ENCODE assay signal across 19 mouse cellular contexts in genomic region chr16:9132113-9132512, GRCm38 (mm10).
DNase-seq lines count a peak whose midpoint lies in the region; ATAC-seq and TF ChIP-seq lines count a peak whose summit lies in the region.
"Had no signal": no experiment of that assay in that cellular context is flagged by ENCODE, and none has a peak within 500 bp of the region (broad histone marks: within the 10 kb centered on the region; RNA-seq: fewer than 3 reads in every experiment).

No protein-coding gene starts in this region.

- DNase-seq in heart, adult 2 months: no peak
- peak; percentile 95 for DNase-seq in CH12.LX (ENCODE audit: extremely low read depth)
- DNase-seq in ZHBTc4 (ENCODE audit: low read depth, low spot score): peak; percentile 89
- DNase-seq: cerebellum, adult 8-10 months; embryo, embryonic 11 days; heart, postnatal 36 days; kidney, adult 9 months; lung, postnatal 10 days; retina, postnatal 1 day had no signal

- H3K4me1 ChIP-seq in heart, embryonic 12.5 days (replicated peaks): no peaks in the 10 kb centered on the region
- no peaks in the 10 kb centered on the region for H3K4me1 ChIP-seq in heart, adult 2 months (ENCODE audit: control insufficient read depth, insufficient read depth, low read length)
- H3K4me1 ChIP-seq in CH12.LX (ENCODE audit: control insufficient read depth in 1 of 2, insufficient read depth in 2 of 2): peaks cover 8 to 17% of the 10 kb centered on the region in 2 experiments; a peak in 3 of 4 replicates
- H3K4me1 ChIP-seq in liver, embryonic 15.5 days (replicated peaks): no peaks in the 10 kb centered on the region
- no peaks in the 10 kb centered on the region for H3K4me1 ChIP-seq in forebrain, embryonic 15.5 days
- no peaks in the 10 kb centered on the region for H3K4me1 ChIP-seq in intestine, postnatal 0 days (replicated peaks; ENCODE audit: control insufficient read depth, insufficient read depth, low read length)
- H3K4me1 ChIP-seq: limb, embryonic 12.5 days; neural tube, embryonic 15.5 days had no signal

- in situ Hi-C loops in CH12.LX (cut with MboI; ENCODE audit: low pct_ligation_motif_present, low pct_unique_long_range_greater_than_20kb, low sequenced_read_pairs): no loop called here

- TF ChIP-seq POLR2A in heart, adult 2 months (IDR thresholded peaks at IDR 0.05; ENCODE audit: insufficient read depth, low read depth, low read length): no peak
- no peak for TF ChIP-seq POLR2A in CH12.LX (IDR thresholded peaks at IDR 0.05; ENCODE audit: low read depth, low read length)

- no peaks in the 10 kb centered on the region for H3K27me3 ChIP-seq in heart, embryonic 12.5 days (replicated peaks)
- no peaks in the 10 kb centered on the region for H3K27me3 ChIP-seq in heart, adult 2 months (ENCODE audit: control insufficient read depth, insufficient read depth, low read length)
- no peaks in the 10 kb centered on the region for H3K27me3 ChIP-seq in CH12.LX (replicated peaks)
- no peaks in the 10 kb centered on the region for H3K27me3 ChIP-seq in liver, embryonic 15.5 days
- H3K27me3 ChIP-seq in forebrain, embryonic 15.5 days: no peaks in the 10 kb centered on the region
- H3K27me3 ChIP-seq in intestine, postnatal 0 days (replicated peaks; ENCODE audit: control insufficient read depth, insufficient read depth, low read length): no peaks in the 10 kb centered on the region
- H3K27me3 ChIP-seq: limb, embryonic 12.5 days; neural tube, embryonic 15.5 days had no signal

- intact Hi-C loops in heart, adult 2 months (cut with DNase I): no loop called here

- no peaks in the 10 kb centered on the region for H3K36me3 ChIP-seq in heart, embryonic 12.5 days
- H3K36me3 ChIP-seq in heart, adult 2 months (ENCODE audit: control insufficient read depth, insufficient read depth, low read length): no peaks in the 10 kb centered on the region
- no peaks in the 10 kb centered on the region for H3K36me3 ChIP-seq in CH12.LX (replicated peaks in 1 of 2; ENCODE audit: control insufficient read depth in 1 of 2, insufficient read depth in 1 of 2, low read length in 1 of 2)
- H3K36me3 ChIP-seq in liver, embryonic 15.5 days (replicated peaks): no peaks in the 10 kb centered on the region
- H3K36me3 ChIP-seq in forebrain, embryonic 15.5 days: no peaks in the 10 kb centered on the region
- no peaks in the 10 kb centered on the region for H3K36me3 ChIP-seq in intestine, postnatal 0 days (ENCODE audit: control insufficient read depth, insufficient read depth)
- H3K36me3 ChIP-seq: limb, embryonic 12.5 days; neural tube, embryonic 15.5 days had no signal

- no peak for TF ChIP-seq EP300 in heart, adult 2 months (IDR thresholded peaks at IDR 0.05; ENCODE audit: insufficient read depth, low read depth, low read length)
- TF ChIP-seq EP300 in CH12.LX (IDR thresholded peaks at IDR 0.05; ENCODE audit: low read length): peak; percentile 100

- TF ChIP-seq CTCF in heart, adult 2 months (IDR thresholded peaks at IDR 0.05): no peak
- no peak for TF ChIP-seq CTCF in CH12.LX (conservative IDR thresholded peaks at IDR 0.05 in 1 of 2, IDR thresholded peaks at IDR 0.05 in 1 of 2; ENCODE audit: low read depth in 2 of 2, low read length in 2 of 2)
- no peak for TF ChIP-seq CTCF in intestine, postnatal 0 days (IDR thresholded peaks at IDR 0.05; ENCODE audit: low read depth)

- no peak overlapping the region for H3K27ac ChIP-seq in heart, embryonic 12.5 days (ENCODE audit: poor library complexity, severe bottlenecking)
- H3K27ac ChIP-seq in heart, adult 2 months: no peak overlapping the region
- no peak overlapping the region for H3K27ac ChIP-seq in CH12.LX (ENCODE audit: insufficient read depth, low read depth)
- no peak overlapping the region for H3K27ac ChIP-seq in liver, embryonic 15.5 days (replicated peaks)
- H3K27ac ChIP-seq in forebrain, embryonic 15.5 days (replicated peaks): no peak overlapping the region
- no peak overlapping the region for H3K27ac ChIP-seq in intestine, postnatal 0 days (ENCODE audit: low read depth, low read length)
- H3K27ac ChIP-seq: hindbrain, postnatal 0 days; left cerebral cortex, adult 2 months; limb, embryonic 12.5 days; neural tube, embryonic 15.5 days had no signal

- no peak; the same call in 1 of the 2 replicates for TF ChIP-seq RAD21 in CH12.LX (IDR thresholded peaks at IDR 0.05; ENCODE audit: low read depth, low read length)

- no peak overlapping the region for H3K9ac ChIP-seq in heart, embryonic 12.5 days
- H3K9ac ChIP-seq in heart, adult 2 months (ENCODE audit: low read depth, low read length): no peak overlapping the region
- H3K9ac ChIP-seq in CH12.LX (ENCODE audit: insufficient read depth, low read depth): no peak overlapping the region
- no peak overlapping the region for H3K9ac ChIP-seq in liver, embryonic 15.5 days
- H3K9ac ChIP-seq in forebrain, embryonic 15.5 days (replicated peaks): no peak overlapping the region
- H3K9ac ChIP-seq in intestine, postnatal 0 days (ENCODE audit: low read depth, low read length): no peak overlapping the region
- H3K9ac ChIP-seq: limb, embryonic 12.5 days; neural tube, embryonic 15.5 days had no signal

- no peak overlapping the region for H3K4me3 ChIP-seq in heart, embryonic 12.5 days
- no peak overlapping the region for H3K4me3 ChIP-seq in heart, adult 2 months
- no peak overlapping the region for H3K4me3 ChIP-seq in CH12.LX (replicated peaks in 1 of 3; ENCODE audit: low read depth in 2 of 3, low read length in 2 of 3, poor library complexity in 1 of 3)
- no peak overlapping the region for H3K4me3 ChIP-seq in liver, embryonic 15.5 days (replicated peaks)
- H3K4me3 ChIP-seq in forebrain, embryonic 15.5 days: no peak overlapping the region
- H3K4me3 ChIP-seq in intestine, postnatal 0 days (ENCODE audit: low read depth, low read length): no peak overlapping the region
- H3K4me3 ChIP-seq: left cerebral cortex, adult 2 months; limb, embryonic 12.5 days; neural tube, embryonic 15.5 days had no signal

- no peaks in the 10 kb centered on the region for H3K9me3 ChIP-seq in heart, embryonic 12.5 days (replicated peaks)
- H3K9me3 ChIP-seq in CH12.LX (replicated peaks; ENCODE audit: low read length): peaks cover 4% of the 10 kb centered on the region
- H3K9me3 ChIP-seq in liver, embryonic 15.5 days (replicated peaks): no peaks in the 10 kb centered on the region
- H3K9me3 ChIP-seq in forebrain, embryonic 15.5 days: no peaks in the 10 kb centered on the region
- H3K9me3 ChIP-seq in intestine, postnatal 0 days (ENCODE audit: control insufficient read depth): no peaks in the 10 kb centered on the region
- H3K9me3 ChIP-seq: limb, embryonic 12.5 days; neural tube, embryonic 15.5 days had no signal

- peak; percentile 77 for ATAC-seq in heart, embryonic 12.5 days (ENCODE audit: insufficient number of reproducible peaks, low FRiP score)
- peak; percentile 37 for ATAC-seq in liver, embryonic 15.5 days (ENCODE audit: insufficient read depth)
- no peak for ATAC-seq in forebrain, embryonic 15.5 days (replicated peaks)
- no peak for ATAC-seq in granulocyte monocyte progenitor cell, adult 5-6 weeks (replicated peaks; ENCODE audit: poor library complexity, severe bottlenecking)
- ATAC-seq in intestine, postnatal 0 days: no peak
- ATAC-seq: forebrain, embryonic 14.5 days; hindbrain, postnatal 0 days had no signal

- WGBS in heart, embryonic 12.5 days: 64% methylated on average over 3 of the region's 3 CpGs
- WGBS in heart, adult 2 months: 63% methylated on average over 3 of the region's 3 CpGs
- 25% methylated on average over 3 of the region's 3 CpGs for WGBS in liver, embryonic 15.5 days (ENCODE audit: insufficient replicate concordance)
- WGBS in forebrain, embryonic 15.5 days: 80% methylated on average over 3 of the region's 3 CpGs
- WGBS in intestine, postnatal 0 days: 75% methylated on average over 3 of the region's 3 CpGs

- no peak overlapping the region for H3K4me2 ChIP-seq in heart, embryonic 12.5 days
- H3K4me2 ChIP-seq in CH12.LX (ENCODE audit: insufficient read depth, low read depth, poor library complexity, severe bottlenecking): no peak overlapping the region
- no peak overlapping the region for H3K4me2 ChIP-seq in liver, embryonic 15.5 days
- no peak overlapping the region for H3K4me2 ChIP-seq in forebrain, embryonic 15.5 days (replicated peaks)
- H3K4me2 ChIP-seq in intestine, postnatal 0 days (replicated peaks; ENCODE audit: low read depth): no peak overlapping the region
- H3K4me2 ChIP-seq: limb, embryonic 12.5 days; neural tube, embryonic 15.5 days had no signal

- no peaks in the 10 kb centered on the region for H3K79me2 ChIP-seq in heart, adult 2 months (replicated peaks; ENCODE audit: control insufficient read depth, insufficient read depth, low read length)
- no peaks in the 10 kb centered on the region for H3K79me2 ChIP-seq in CH12.LX (replicated peaks; ENCODE audit: control insufficient read depth, extremely low read depth, insufficient read depth, poor library complexity, severe bottlenecking)

- dilution Hi-C loops in CH12.LX (cut with MboI; ENCODE audit: extremely low pct_ligation_motif_present, extremely low pct_unique_long_range_greater_than_20kb, low sequenced_read_pairs): no loop called here

TF ChIP-seq in CH12.LX, 34 proteins besides CTCF, POLR2A, EP300 and RAD21 (continues in another document):
- TF ChIP-seq BHLHE40 (IDR thresholded peaks at IDR 0.05; ENCODE audit: low read depth, low read length) (peak; percentile 45; the same call in 1 of the 2 replicates), MXI1 (IDR thresholded peaks at IDR 0.05; ENCODE audit: low read depth, low read length) (no peak), MEF2A (IDR thresholded peaks at IDR 0.05; ENCODE audit: borderline replicate concordance, low read depth, low read length) (peak; percentile 76), POLR2AphosphoS2 (IDR thresholded peaks at IDR 0.05; ENCODE audit: low read depth, low read length) (no peak), ELF1 (IDR thresholded peaks at IDR 0.05; ENCODE audit: low read depth, low read length) (no peak), ZC3H11A (IDR thresholded peaks at IDR 0.05; ENCODE audit: low read depth, low read length) (no peak), RCOR1 (conservative IDR thresholded peaks at IDR 0.05; ENCODE audit: low read depth, low read length) (peak; percentile 84), ZNF384 (IDR thresholded peaks at IDR 0.05; ENCODE audit: low read depth, low read length) (0 out of 2 replicates have a peak, but pooled peaks have one; percentile 9), IRF4 (IDR thresholded peaks at IDR 0.05; ENCODE audit: low read depth, low read length) (peak; percentile 99), CHD2 (IDR thresholded peaks at IDR 0.05; ENCODE audit: low read length) (peak; percentile 48; the same call in 1 of the 2 replicates), MAFK (IDR thresholded peaks at IDR 0.05; ENCODE audit: insufficient replicate concordance, low read length) (peak; percentile 100), USF2 (conservative IDR thresholded peaks at IDR 0.05; ENCODE audit: low read depth, low read length) (no peak), MYC (IDR thresholded peaks at IDR 0.05; ENCODE audit: low read depth, low read length) (0 out of 2 replicates have a peak, but pooled peaks have one; percentile 33), ZKSCAN1 (IDR thresholded peaks at IDR 0.05; ENCODE audit: borderline replicate concordance, low read depth, low read length) (no peak), SIN3A (IDR thresholded peaks at IDR 0.05; ENCODE audit: low read length) (no peak), GABPA (IDR thresholded peaks at IDR 0.05; ENCODE audit: insufficient replicate concordance, low read depth, low read length) (peak; percentile 52)

Comparison
In these comparisons a context has a peak if more than half of its experiments do, and no peak if none do; other contexts are left out.
1. ATAC-seq: peak in heart, embryonic 12.5 days (single experiment) and liver, embryonic 15.5 days (single experiment); none in forebrain, embryonic 15.5 days (single experiment), granulocyte monocyte progenitor cell, adult 5-6 weeks (single experiment) and intestine, postnatal 0 days (single experiment).
2. DNase-seq: peak in CH12.LX (single experiment) and ZHBTc4 (single experiment); none in heart, adult 2 months (0 of 2).